Mouse (Mus musculus) brain, embryonic 14.5 days (tissue): ENCODE results near the gene Angptl6. TPM values are rescaled to one million over a fixed set of nuclear protein-coding genes. Genes with fewer than 3 reads are reported as not detected.

Source experiments
- DNase-seq: peaks from one replicate; pipeline ENCODE4 v3.0.0-alpha.2; 2011; ENCODE audit warnings: low read depth
- CTCF ChIP-seq: fragments of 200-500 bp; IDR thresholded peaks from 2 replicates; pipeline ENCODE4 v1.5.1; 2012; ENCODE audit warnings: inconsistent platforms, mild to moderate bottlenecking, moderate library complexity, borderline replicate concordance; ENCODE audit not compliant: insufficient read depth, insufficient read length; ENCODE audit errors: extremely low read depth
- POLR2A ChIP-seq: fragments of 200-500 bp; IDR thresholded peaks from 2 replicates; pipeline ENCODE4 v1.6.1; 2012; ENCODE audit warnings: mild to moderate bottlenecking, inconsistent platforms, borderline replicate concordance; ENCODE audit not compliant: poor library complexity, insufficient read depth, insufficient read length, severe bottlenecking; ENCODE audit errors: extremely low read depth
- polyA plus RNA-seq: library from polyadenylated mRNA; depleted of rRNA; stranded (reverse); fragments of >200 nt; gene quantifications from 2 replicates; pipeline ENCODE4 v1.2.3, GENCODE M21; 2012

Angptl6 gene
- polyA plus RNA-seq, 1 experiment: 11.7 TPM

DNA sequence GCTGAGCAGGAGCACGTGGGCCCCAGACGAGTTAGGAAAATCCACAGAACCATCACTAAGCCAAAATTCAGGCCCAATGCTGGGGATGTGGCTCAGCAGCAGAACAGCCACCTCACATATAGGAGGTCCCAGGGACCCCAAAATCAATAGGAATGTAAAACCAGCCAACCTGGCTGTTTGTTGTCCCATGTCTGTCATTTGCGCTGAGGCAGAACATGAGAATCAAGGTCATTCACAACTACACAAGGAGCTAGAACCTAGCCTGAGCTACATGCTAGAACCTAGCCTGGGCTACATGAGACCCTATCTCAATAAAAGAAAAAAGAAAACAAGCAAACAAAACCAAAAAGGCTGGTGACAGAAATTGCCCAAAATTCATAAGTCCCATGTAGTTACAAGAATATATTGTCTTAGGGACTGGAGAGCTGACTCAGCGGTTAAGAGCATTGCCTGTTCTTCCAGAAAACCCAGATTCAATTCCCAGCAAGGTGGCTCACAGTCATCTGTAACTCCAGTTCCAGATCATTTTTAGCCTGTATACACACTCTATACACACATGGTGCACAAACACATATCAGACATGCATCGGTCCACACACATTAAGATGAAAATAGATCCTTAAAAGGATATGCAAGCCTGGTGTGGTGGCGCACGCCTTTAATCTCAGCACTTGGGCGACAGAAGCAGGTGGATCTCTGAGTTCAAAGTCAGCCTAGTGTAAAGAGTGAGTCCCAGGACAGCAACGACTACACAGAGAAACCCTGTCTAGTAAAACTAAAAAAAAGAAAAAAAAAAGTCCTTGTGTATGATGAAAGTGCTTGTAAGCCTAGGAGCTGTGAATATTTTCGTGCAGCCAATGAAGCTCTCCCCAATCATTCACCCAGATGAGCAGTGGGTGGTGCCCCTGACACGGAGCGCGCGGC lies 2.1 kb downstream of the Angptl6 start:
- no peak for DNase-seq
- TF ChIP-seq POLR2A (no peak; the same call in 1 of the 2 replicates), CTCF (no peak)

GRCm38 (mm10) chr9:20876318-20877117 lies 3.0 kb downstream of the Angptl6 start:
- DNase-seq: no peak
- TF ChIP-seq CTCF (no peak), POLR2A (no peak)

GRCm38 (mm10) chr9:20875021-20875790 lies 4.3 kb downstream of the Angptl6 start:
- TF ChIP-seq POLR2A (no peak), CTCF (no peak)
- DNase-seq: peak; percentile 8

DNA sequence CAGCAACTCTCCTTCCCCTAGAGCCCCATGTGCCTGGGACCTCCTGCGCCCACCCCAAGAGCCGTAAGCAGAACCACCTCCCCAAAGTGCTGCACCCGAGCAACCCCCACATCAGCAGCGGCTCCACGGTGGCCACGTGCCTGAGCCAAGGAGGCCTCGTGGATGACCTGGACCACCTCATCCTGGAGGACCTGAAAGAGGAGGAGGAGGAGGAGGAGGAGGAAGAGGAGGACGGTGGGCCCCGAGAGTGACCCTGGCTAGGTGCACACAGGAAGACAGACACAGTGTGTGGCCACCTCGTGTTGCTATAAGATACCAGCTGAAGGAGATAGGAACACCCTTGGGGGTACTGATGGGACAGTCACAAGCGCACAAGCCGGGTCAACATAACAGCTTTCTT lies 6.0 kb downstream of the Angptl6 start:
- no peak for TF ChIP-seq POLR2A
- TF ChIP-seq CTCF: no peak
- no peak for DNase-seq

DNA sequence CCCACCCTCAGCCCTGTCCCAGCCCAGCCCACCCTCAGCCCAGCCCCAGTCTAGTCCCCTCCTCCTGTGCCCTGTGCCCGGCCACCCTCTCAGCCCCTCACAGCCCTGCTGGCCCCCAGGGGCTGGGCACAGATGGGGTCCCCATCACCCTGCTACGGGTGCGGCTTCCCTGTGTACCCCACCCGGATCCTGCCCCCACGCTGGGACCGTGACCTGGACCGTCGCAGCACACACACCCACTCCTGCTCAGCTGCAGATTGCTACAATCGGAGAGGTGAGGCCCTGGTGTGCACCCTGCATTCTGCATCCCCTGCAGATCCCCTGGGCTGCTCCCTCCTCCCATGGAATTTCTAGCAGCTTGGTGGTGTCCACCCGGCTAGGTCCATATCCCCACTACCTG lies 6.5 kb downstream of the Angptl6 start:
- TF ChIP-seq CTCF (no peak), POLR2A (no peak)
- DNase-seq: no peak

GRCm38 (mm10) chr9:20870211-20871173 lies 9.0 kb downstream of the Angptl6 start:
- TF ChIP-seq POLR2A (no peak), CTCF (no peak)
- DNase-seq: no peak

- TF ChIP-seq POLR2A (no peak), CTCF (no peak)
Observed at GRCm38 (mm10) chr9:20869246-20869645, 10.3 kb downstream of the Angptl6 start.

GRCm38 (mm10) chr9:20868448-20869001 lies 11.0 kb downstream of the Angptl6 start, which contains the start of gene A230050P20Rik:
Gene A230050P20Rik (plus strand): TSS chr9:20868642.
- TF ChIP-seq CTCF (no peak), POLR2A (no peak)

More at GRCm38 (mm10) chr9:20869246-20869645, 10.3 kb downstream of the Angptl6 start:
- DNase-seq: no peak

DNA sequence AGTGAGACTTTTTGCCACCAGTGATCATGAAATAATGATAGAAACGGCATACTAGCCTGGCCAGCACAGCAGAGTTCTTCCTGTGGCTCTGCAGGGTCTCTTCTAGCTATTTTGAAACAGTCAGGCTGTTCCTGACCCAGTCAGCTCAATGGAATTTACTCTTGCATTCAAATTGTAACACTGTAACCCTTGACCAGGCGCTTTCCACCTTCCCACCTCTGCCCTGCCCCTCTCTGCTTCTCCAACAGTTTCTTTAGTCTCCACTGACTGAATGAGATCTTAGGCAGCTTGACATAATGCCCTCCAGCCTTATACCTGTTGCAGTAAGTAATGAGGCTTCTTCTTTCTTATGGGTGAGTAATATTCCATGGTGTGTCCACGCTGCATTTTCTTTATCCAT lies 12.6 kb downstream of the Angptl6 start:
- TF ChIP-seq POLR2A: no peak
- TF ChIP-seq CTCF: no peak
- no peak for DNase-seq

More at GRCm38 (mm10) chr9:20868448-20869001, 11.0 kb downstream of the Angptl6 start, which contains the start of gene A230050P20Rik:
- peak; percentile 15 for DNase-seq

- no peak for DNase-seq
- TF ChIP-seq CTCF: no peak
- TF ChIP-seq POLR2A: no peak
Observed at GRCm38 (mm10) chr9:20862225-20862624, 17.3 kb downstream of the Angptl6 start.

- DNase-seq: peak; percentile 66
- TF ChIP-seq CTCF (peak; percentile 69), POLR2A (no peak)
Observed at GRCm38 (mm10) chr9:20861821-20862220, 17.7 kb downstream of the Angptl6 start.
